Mouse (Mus musculus): ENCODE measurements around the gene Dnase1l2. TPM values are rescaled to one million over a fixed set of nuclear protein-coding genes. Genes with fewer than 3 reads are reported as not detected.

The Dnase1l2 gene
- total RNA-seq, 1 experiment = 1.2 TPM

GRCm38 (mm10) chr17:24424489-24424888 is 18.4 kb downstream of the Dnase1l2 start:
- no peak overlapping the region for H3K27ac ChIP-seq (ENCODE audit: insufficient read depth, low read depth, low read length, poor library complexity, severe bottlenecking)
- peaks cover 37% of the 10 kb centered on the region for H3K36me3 ChIP-seq (ENCODE audit: control insufficient read depth, insufficient read depth, low read length, poor library complexity, severe bottlenecking)
- H3K9ac ChIP-seq (ENCODE audit: insufficient read depth, low read depth, low read length, poor library complexity, severe bottlenecking) = no peak overlapping the region
- in situ Hi-C loops (cut with MboI; ENCODE audit: low sequenced_read_pairs in 2 of 2, unreplicated experiment in 2 of 2) = no loop called here
- no peak overlapping the region for H3K4me3 ChIP-seq (ENCODE audit: insufficient read depth in 1 of 2, low read depth in 1 of 2, low read length in 2 of 2, poor library complexity in 1 of 2, severe bottlenecking in 1 of 2)
- no peaks in the 10 kb centered on the region for H3K9me3 ChIP-seq (ENCODE audit: control insufficient read depth, insufficient read depth, low read depth, low read length)
- no peak for TF ChIP-seq ZNF384 (IDR thresholded peaks at IDR 0.05; ENCODE audit: low read depth, low read length)
- TF ChIP-seq ZC3H11A (IDR thresholded peaks at IDR 0.05; ENCODE audit: borderline replicate concordance, low read depth, low read length) = no peak
- TF ChIP-seq HCFC1 (IDR thresholded peaks at IDR 0.05; ENCODE audit: borderline replicate concordance, insufficient read depth, low read length) = no peak
- TF ChIP-seq MAFK (IDR thresholded peaks at IDR 0.05; ENCODE audit: insufficient read depth, low read depth, low read length) = no peak
- H3K4me1 ChIP-seq (ENCODE audit: control insufficient read depth in 2 of 2, insufficient read depth in 2 of 2, low read length in 2 of 2, poor library complexity in 1 of 2) = no peaks in the 10 kb centered on the region
- no peak for DNase-seq (ENCODE audit: low read depth, low spot score)

GRCm38 (mm10) chr17:24423114-24423513 is 19.8 kb downstream of the Dnase1l2 start:
- Histone ChIP-seq H3K27ac (ENCODE audit: insufficient read depth, low read depth, low read length, poor library complexity, severe bottlenecking) (no peak overlapping the region), H3K4me3 (ENCODE audit: insufficient read depth in 1 of 2, low read depth in 1 of 2, low read length in 2 of 2, poor library complexity in 1 of 2, severe bottlenecking in 1 of 2) (no peak overlapping the region), H3K9me3 (ENCODE audit: control insufficient read depth, insufficient read depth, low read depth, low read length) (no peaks in the 10 kb centered on the region), H3K4me1 (ENCODE audit: control insufficient read depth in 2 of 2, insufficient read depth in 2 of 2, low read length in 2 of 2, poor library complexity in 1 of 2) (no peaks in the 10 kb centered on the region), H3K36me3 (ENCODE audit: control insufficient read depth, insufficient read depth, low read length, poor library complexity, severe bottlenecking) (peaks cover 47% of the 10 kb centered on the region), H3K9ac (ENCODE audit: insufficient read depth, low read depth, low read length, poor library complexity, severe bottlenecking) (no peak overlapping the region)
- DNase-seq (ENCODE audit: low read depth, low spot score) = no peak
- TF ChIP-seq ZNF384 (IDR thresholded peaks at IDR 0.05; ENCODE audit: low read depth, low read length) = no peak
- in situ Hi-C loops (cut with MboI; ENCODE audit: low sequenced_read_pairs in 2 of 2, unreplicated experiment in 2 of 2) = no loop called here

GRCm38 (mm10) chr17:24416051-24416652 is 26.8 kb downstream of the Dnase1l2 start:
- Histone ChIP-seq H3K4me1 (ENCODE audit: control insufficient read depth in 2 of 2, insufficient read depth in 2 of 2, low read length in 2 of 2, poor library complexity in 1 of 2) (peaks cover 2 to 3% of the 10 kb centered on the region in 2 experiments; a peak in 2 of 4 replicates), H3K36me3 (ENCODE audit: control insufficient read depth, insufficient read depth, low read length, poor library complexity, severe bottlenecking) (peaks cover 34% of the 10 kb centered on the region), H3K9me3 (ENCODE audit: control insufficient read depth, insufficient read depth, low read depth, low read length) (no peaks in the 10 kb centered on the region), H3K4me3 (ENCODE audit: insufficient read depth in 1 of 2, low read depth in 1 of 2, low read length in 2 of 2, poor library complexity in 1 of 2, severe bottlenecking in 1 of 2) (peak overlapping the region; percentile 89 to 95), H3K27ac (ENCODE audit: insufficient read depth, low read depth, low read length, poor library complexity, severe bottlenecking) (no peak overlapping the region), H3K9ac (ENCODE audit: insufficient read depth, low read depth, low read length, poor library complexity, severe bottlenecking) (peak overlapping the region; percentile 43; the same call in 1 of the 2 replicates)
- no peak for DNase-seq (ENCODE audit: low read depth, low spot score)
- in situ Hi-C loops (cut with MboI; ENCODE audit: low sequenced_read_pairs in 2 of 2, unreplicated experiment in 2 of 2) = no loop called here
- TF ChIP-seq ZNF384 (IDR thresholded peaks at IDR 0.05; ENCODE audit: low read depth, low read length) (no peak), MAFK (IDR thresholded peaks at IDR 0.05; ENCODE audit: insufficient read depth, low read depth, low read length) (no peak), CHD2 (IDR thresholded peaks at IDR 0.05; ENCODE audit: low read depth, low read length) (no peak), ZC3H11A (IDR thresholded peaks at IDR 0.05; ENCODE audit: borderline replicate concordance, low read depth, low read length) (no peak), HCFC1 (IDR thresholded peaks at IDR 0.05; ENCODE audit: borderline replicate concordance, insufficient read depth, low read length) (no peak)

GRCm38 (mm10) chr17:24415011-24415410 is 27.9 kb downstream of the Dnase1l2 start:
- TF ChIP-seq MAFK (IDR thresholded peaks at IDR 0.05; ENCODE audit: insufficient read depth, low read depth, low read length) = no peak
- no peak for TF ChIP-seq CHD2 (IDR thresholded peaks at IDR 0.05; ENCODE audit: low read depth, low read length)
- TF ChIP-seq HCFC1 (IDR thresholded peaks at IDR 0.05; ENCODE audit: borderline replicate concordance, insufficient read depth, low read length) = no peak
- TF ChIP-seq ZNF384 (IDR thresholded peaks at IDR 0.05; ENCODE audit: low read depth, low read length) = no peak
- TF ChIP-seq ZC3H11A (IDR thresholded peaks at IDR 0.05; ENCODE audit: borderline replicate concordance, low read depth, low read length) = no peak
- Histone ChIP-seq H3K9ac (ENCODE audit: insufficient read depth, low read depth, low read length, poor library complexity, severe bottlenecking) (peak overlapping the region; percentile 98), H3K4me1 (ENCODE audit: control insufficient read depth in 2 of 2, insufficient read depth in 2 of 2, low read length in 2 of 2, poor library complexity in 1 of 2) (peaks cover 2 to 3% of the 10 kb centered on the region in 2 experiments; a peak in 2 of 4 replicates), H3K4me3 (ENCODE audit: insufficient read depth in 1 of 2, low read depth in 1 of 2, low read length in 2 of 2, poor library complexity in 1 of 2, severe bottlenecking in 1 of 2) (peak overlapping the region; percentile 89 to 95), H3K36me3 (ENCODE audit: control insufficient read depth, insufficient read depth, low read length, poor library complexity, severe bottlenecking) (peaks cover 23% of the 10 kb centered on the region), H3K27ac (ENCODE audit: insufficient read depth, low read depth, low read length, poor library complexity, severe bottlenecking) (peak overlapping the region; percentile 91; the same call in 1 of the 2 replicates), H3K9me3 (ENCODE audit: control insufficient read depth, insufficient read depth, low read depth, low read length) (no peaks in the 10 kb centered on the region)
- in situ Hi-C loops (cut with MboI; ENCODE audit: low sequenced_read_pairs in 2 of 2, unreplicated experiment in 2 of 2) = no loop called here
- DNase-seq (ENCODE audit: low read depth, low spot score) = no peak

All from ES-E14 (cell line).